Mouse (Mus musculus) fat pad, adult 2 months (tissue): Measurements from ENCODE around the gene Dusp11.
"Not testable (repeated sequence)": the region's sequence is repeated elsewhere in the genome, so short reads cannot be mapped to it uniquely, and the experiment has no call there.

ENCODE experiments used
- DNase-seq: peaks from one replicate; pipeline ENCODE4 v3.0.0-alpha.2; 2011; ENCODE audit warnings: low read depth, low spot score; ENCODE audit errors: extremely low read depth

Gene Dusp11

GRCm38 (mm10) chr6:85961101-85962091 is at the start of gene Dusp11:
TSS of gene Dusp11 (minus strand) at chr6:85961667.
- DNase-seq: no peak

GRCm38 (mm10) chr6:86009980-86010379 is 48.5 kb upstream of the Dusp11 start:
- DNase-seq: no peak

- peak; percentile 5 for DNase-seq
Measured at GRCm38 (mm10) chr6:86004271-86005148, 43.0 kb upstream of the Dusp11 start.

- no peak for DNase-seq
Measured at GRCm38 (mm10) chr6:86003405-86003925, 42.0 kb upstream of the Dusp11 start.

GRCm38 (mm10) chr6:85990774-85991173 is 29.3 kb upstream of the Dusp11 start:
- DNase-seq: not testable (repeated sequence)

- not testable (repeated sequence) for DNase-seq
Measured at GRCm38 (mm10) chr6:85989570-85989969, 28.1 kb upstream of the Dusp11 start.

- DNase-seq: no peak
Measured at GRCm38 (mm10) chr6:85984351-85984750, 22.9 kb upstream of the Dusp11 start.

- DNase-seq: not testable (repeated sequence)
Measured at GRCm38 (mm10) chr6:85978736-85979135, 17.3 kb upstream of the Dusp11 start.

GRCm38 (mm10) chr6:85976242-85976641 is 14.8 kb upstream of the Dusp11 start:
- DNase-seq: no peak

GRCm38 (mm10) chr6:85975761-85976160 is 14.3 kb upstream of the Dusp11 start:
- DNase-seq: no peak

- no peak for DNase-seq
Measured at GRCm38 (mm10) chr6:85974941-85975617, 13.6 kb upstream of the Dusp11 start.

GRCm38 (mm10) chr6:85973336-85973735 is 11.9 kb upstream of the Dusp11 start:
- no peak for DNase-seq

GRCm38 (mm10) chr6:85972699-85973098 is 11.2 kb upstream of the Dusp11 start:
- DNase-seq: no peak

GRCm38 (mm10) chr6:85969889-85970288 is 8.4 kb upstream of the Dusp11 start:
- DNase-seq: no peak

- no peak for DNase-seq
Measured at GRCm38 (mm10) chr6:85966686-85967085, 5.2 kb upstream of the Dusp11 start.

- not testable (repeated sequence) for DNase-seq
Measured at GRCm38 (mm10) chr6:85966081-85966480, 4.6 kb upstream of the Dusp11 start.

GRCm38 (mm10) chr6:85957581-85957980 is 3.9 kb downstream of the Dusp11 start:
- DNase-seq: no peak

- DNase-seq: no peak
Measured at GRCm38 (mm10) chr6:85948549-85948948, 12.9 kb downstream of the Dusp11 start.

- no peak for DNase-seq
Measured at GRCm38 (mm10) chr6:85942469-85942868, 19.0 kb downstream of the Dusp11 start.

- DNase-seq: no peak
Measured at GRCm38 (mm10) chr6:85938701-85939100, 22.8 kb downstream of the Dusp11 start.
